Mouse (Mus musculus) MEL (cell line): ENCODE data around the gene Hlcs. TPM values are rescaled to one million over a fixed set of nuclear protein-coding genes. Genes with fewer than 3 reads are reported as not detected.

Source experiments
- DNase-seq: peaks from one replicate; pipeline ENCODE4 v3.0.0; 2011; ENCODE audit warnings: low read depth, low spot score
- H3K27ac ChIP-seq: 2 replicates; pipeline ENCODE4 v1.5.1; 2012; ENCODE audit warnings: low read depth, mild to moderate bottlenecking, control low read depth, low read length, moderate library complexity; ENCODE audit not compliant: control insufficient read depth
- H3K27me3 ChIP-seq, 2 experiments: fragments of 150-350 bp in 1 of 2; sonication (generic) in 1 of 2; 2 replicates each; pipeline ENCODE4 v1.6.1; 2012; ENCODE audit warnings: low read length in 2 of 2, mild to moderate bottlenecking in 2 of 2, improper control_type of control experiment in 1 of 2, moderate library complexity in 1 of 2; ENCODE audit not compliant: insufficient read depth in 2 of 2, control insufficient read depth in 1 of 2
- H3K36me3 ChIP-seq, 2 experiments: 2 replicates each; pipeline ENCODE4 v1.6.1; 2012 to 2014; ENCODE audit warnings: low read length in 2 of 2, improper control_type of control experiment in 1 of 2, inconsistent platforms in 1 of 2, mild to moderate bottlenecking in 1 of 2; ENCODE audit not compliant: insufficient read depth in 2 of 2, control insufficient read depth in 1 of 2
- H3K4me1 ChIP-seq, 2 experiments: fragments of 150-350 bp in 1 of 2; sonication (generic) in 1 of 2; 2 replicates each; pipeline ENCODE4 v1.6.1; 2012; ENCODE audit warnings: low read length in 2 of 2, improper control_type of control experiment in 1 of 2, mild to moderate bottlenecking in 1 of 2; ENCODE audit not compliant: insufficient read depth in 2 of 2, control insufficient read depth in 1 of 2
- H3K4me3 ChIP-seq, 2 experiments: fragments of 150-350 bp in 1 of 2; sonication (generic) in 1 of 2; 2 replicates each; pipeline ENCODE4 v1.5.1; 2012; ENCODE audit warnings: low read depth in 2 of 2, low read length in 2 of 2, mild to moderate bottlenecking in 2 of 2, moderate library complexity in 2 of 2, control low read depth in 1 of 2, improper control_type of control experiment in 1 of 2; ENCODE audit not compliant: control insufficient read depth in 1 of 2, insufficient read depth in 1 of 2
- H3K79me2 ChIP-seq: 2 replicates; pipeline ENCODE4 v1.6.1; 2012; ENCODE audit warnings: mild to moderate bottlenecking, low read length, moderate library complexity; ENCODE audit not compliant: control insufficient read depth, poor library complexity, insufficient read depth
- H3K9ac ChIP-seq: 2 replicates; pipeline ENCODE4 v1.6.1; 2012; ENCODE audit warnings: low read depth, mild to moderate bottlenecking, control low read depth, low read length, moderate library complexity; ENCODE audit not compliant: control insufficient read depth, poor library complexity, severe bottlenecking
- H3K9me3 ChIP-seq: fragments of 150-350 bp; sonication (generic); replicated peaks from 2 replicates; pipeline ENCODE4 v1.6.1; 2012; ENCODE audit warnings: mild to moderate bottlenecking, low read length, improper control_type of control experiment, moderate library complexity; ENCODE audit not compliant: insufficient read depth
- BHLHE40 ChIP-seq: IDR thresholded peaks from 2 replicates; pipeline ENCODE4 v1.6.1; 2012; ENCODE audit warnings: low read depth, mild to moderate bottlenecking, inconsistent platforms, low read length, improper control_type of control experiment, borderline replicate concordance
- CHD1 ChIP-seq: IDR thresholded peaks from 2 replicates; pipeline ENCODE4 v1.6.1; 2012; ENCODE audit warnings: low read depth, mild to moderate bottlenecking, inconsistent platforms, low read length, improper control_type of control experiment
- CHD2 ChIP-seq: IDR thresholded peaks from 2 replicates; pipeline ENCODE4 v1.6.1; 2011; ENCODE audit warnings: low read length, improper control_type of control experiment
- CTCF ChIP-seq, 3 experiments: IDR thresholded peaks in 2 of 3; conservative IDR thresholded peaks in 1 of 3; 2 replicates each; pipeline ENCODE4 v1.5.1; 2011 to 2012; ENCODE audit warnings: low read length in 3 of 3, low read depth in 2 of 3, mild to moderate bottlenecking in 2 of 3, improper control_type of control experiment in 1 of 3, inconsistent platforms in 1 of 3, mixed read lengths in 1 of 3, moderate library complexity in 1 of 3; ENCODE audit not compliant: control insufficient read depth in 1 of 3, insufficient read depth in 1 of 3, poor library complexity in 1 of 3, severe bottlenecking in 1 of 3
- ELF1 ChIP-seq: IDR thresholded peaks from 2 replicates; pipeline ENCODE4 v1.6.1; 2014; ENCODE audit warnings: low read depth, mild to moderate bottlenecking, inconsistent platforms, low read length, improper control_type of control experiment, moderate library complexity
- EP300 ChIP-seq, 2 experiments: IDR thresholded peaks; 2 replicates each; pipeline ENCODE4 v1.6.1; 2011; ENCODE audit warnings: improper control_type of control experiment in 2 of 2, low read length in 2 of 2, low read depth in 1 of 2, mild to moderate bottlenecking in 1 of 2
- GATA1 ChIP-seq: IDR thresholded peaks from 2 replicates; pipeline ENCODE4 v1.6.1; 2011; ENCODE audit warnings: low read depth, low read length, improper control_type of control experiment
- HCFC1 ChIP-seq: IDR thresholded peaks from 2 replicates; pipeline ENCODE4 v1.6.1; 2012; ENCODE audit warnings: low read depth, mild to moderate bottlenecking, inconsistent platforms, low read length, improper control_type of control experiment, moderate library complexity
- JUND ChIP-seq: IDR thresholded peaks from 2 replicates; pipeline ENCODE4 v1.6.1; 2011; ENCODE audit warnings: low read depth, mild to moderate bottlenecking, improper control_type of control experiment, low read length
- MAZ ChIP-seq: IDR thresholded peaks from 2 replicates; pipeline ENCODE4 v1.6.1; 2012; ENCODE audit warnings: low read depth, mild to moderate bottlenecking, inconsistent platforms, low read length, improper control_type of control experiment
- MYB ChIP-seq: IDR thresholded peaks from 2 replicates; pipeline ENCODE4 v1.6.1; 2011; ENCODE audit warnings: mild to moderate bottlenecking, low read depth, low read length, improper control_type of control experiment
- NELFE ChIP-seq: IDR thresholded peaks from 2 replicates; pipeline ENCODE4 v1.6.1; 2011; ENCODE audit warnings: low read depth, low read length, improper control_type of control experiment
- POLR2A ChIP-seq, 2 experiments: IDR thresholded peaks; 2 replicates each; pipeline ENCODE4 v1.6.1; 2011 to 2012; ENCODE audit warnings: low read length in 2 of 2, mild to moderate bottlenecking in 2 of 2, control low read depth in 1 of 2, improper control_type of control experiment in 1 of 2, low read depth in 1 of 2, moderate library complexity in 1 of 2; ENCODE audit not compliant: control insufficient read depth in 1 of 2, insufficient read depth in 1 of 2, poor library complexity in 1 of 2
- POLR2AphosphoS5 ChIP-seq: IDR thresholded peaks from 2 replicates; pipeline ENCODE4 v1.6.1; 2012; ENCODE audit warnings: low read depth, borderline replicate concordance, mild to moderate bottlenecking, inconsistent platforms, low read length, moderate library complexity, mixed read lengths
- SIN3A ChIP-seq: IDR thresholded peaks from 2 replicates; pipeline ENCODE4 v1.6.1; 2012; ENCODE audit warnings: low read length, improper control_type of control experiment, inconsistent platforms
- SMC3 ChIP-seq: IDR thresholded peaks from 2 replicates; pipeline ENCODE4 v1.6.1; 2011; ENCODE audit warnings: low read depth, low read length, improper control_type of control experiment
- TBP ChIP-seq: IDR thresholded peaks from 2 replicates; pipeline ENCODE4 v1.8.0; 2011; ENCODE audit warnings: low read depth, low read length, improper control_type of control experiment
- TCF12 ChIP-seq: IDR thresholded peaks from 2 replicates; pipeline ENCODE4 v1.6.1; 2014; ENCODE audit warnings: low read depth, mild to moderate bottlenecking, inconsistent platforms, low read length, improper control_type of control experiment, moderate library complexity
- USF1 ChIP-seq: IDR thresholded peaks from 2 replicates; pipeline ENCODE4 v1.6.1; 2014; ENCODE audit warnings: low read depth, mild to moderate bottlenecking, inconsistent platforms, low read length, improper control_type of control experiment, moderate library complexity
- ZC3H11A ChIP-seq: IDR thresholded peaks from 2 replicates; pipeline ENCODE4 v1.6.1; 2012; ENCODE audit warnings: low read depth, mild to moderate bottlenecking, inconsistent platforms, low read length, improper control_type of control experiment
- ZMIZ1 ChIP-seq: IDR thresholded peaks from 2 replicates; pipeline ENCODE4 v1.6.1; 2012; ENCODE audit warnings: low read depth, mild to moderate bottlenecking, inconsistent platforms, low read length, improper control_type of control experiment, moderate library complexity
- ZNF384 ChIP-seq: IDR thresholded peaks from 2 replicates; pipeline ENCODE4 v1.6.1; 2012; ENCODE audit warnings: low read depth, mild to moderate bottlenecking, inconsistent platforms, low read length, improper control_type of control experiment
- polyA plus RNA-seq, 2 experiments: library from polyadenylated mRNA; stranded (reverse) in 1 of 2; unstranded in 1 of 2; fragments of >175 nt in 1 of 2; fragments of >200 nt in 1 of 2; gene quantifications; 2 replicates each; pipeline versions ENCODE4 v1.2.1 to v1.2.4; 2012; ENCODE audit warnings: low replicate concordance in 2 of 2, low read depth in 1 of 2; ENCODE audit not compliant: insufficient read length in 2 of 2, insufficient read depth in 1 of 2, missing spikeins in 1 of 2
- total RNA-seq: library from RNA; depleted of rRNA; stranded (reverse); fragments of 300-350 nt; gene quantifications from 2 replicates; pipeline ENCODE4 v1.2.3, GENCODE M21; 2012

The Hlcs gene
- total and polyA plus RNA-seq, 3 experiments = 3.3 to 6.4 TPM; not detected in 1

DNA sequence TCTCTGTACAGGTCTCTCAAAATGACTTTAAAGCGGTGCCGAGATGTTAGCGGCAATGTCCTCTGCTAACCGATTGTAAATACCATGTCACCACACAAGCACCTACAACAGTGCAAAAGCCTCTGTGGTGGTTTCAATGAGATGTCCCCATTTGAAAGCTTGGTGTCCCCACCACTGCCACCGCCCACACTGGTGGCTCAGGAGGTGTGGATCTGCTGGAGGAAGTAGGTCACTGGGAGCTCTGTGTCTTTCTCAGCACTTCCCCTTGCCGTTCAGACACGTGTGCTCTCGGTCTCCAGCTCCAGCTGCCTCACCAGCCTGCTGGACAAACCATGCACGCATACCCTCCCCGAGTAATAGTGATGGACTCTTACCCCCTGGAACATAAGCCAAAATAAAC is 72.2 kb downstream of the Hlcs start (continued):
- TF ChIP-seq HCFC1 (peak; percentile 55; the same call in 1 of the 2 replicates), JUND (no peak)

DNA sequence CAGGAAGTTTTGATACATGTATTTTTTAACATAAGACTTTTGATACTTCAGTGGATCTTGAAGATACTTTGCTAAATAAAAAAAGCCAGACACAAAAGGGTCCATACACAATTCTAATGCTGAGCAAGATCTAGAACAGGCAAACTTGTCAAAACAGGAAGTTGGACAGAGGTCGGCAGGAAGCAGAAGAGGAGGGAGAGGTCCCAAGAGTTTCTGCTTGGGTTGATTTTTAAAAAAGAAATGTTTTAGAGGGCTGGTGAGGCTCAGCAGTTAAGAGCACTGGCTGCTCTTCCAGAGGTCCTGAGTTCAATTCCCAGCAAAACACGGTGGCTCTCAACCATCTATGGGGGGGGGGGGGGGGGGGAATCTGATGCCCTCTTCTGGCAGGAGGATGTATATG is 73.2 kb downstream of the Hlcs start:
- Histone ChIP-seq H3K4me3 (peak overlapping the region; percentile 30 to 36; a peak in 3 of 4 replicates), H3K27ac (peak overlapping the region; percentile 76), H3K36me3 (peaks cover 0 to 25% of the 10 kb centered on the region in 2 experiments; a peak in 2 of 4 replicates), H3K4me1 (peaks cover 14 to 37% of the 10 kb centered on the region in 2 experiments), H3K9ac (peak overlapping the region; percentile 47; the same call in 1 of the 2 replicates), H3K79me2 (no peaks in the 10 kb centered on the region), H3K27me3 (no peaks in the 10 kb centered on the region), H3K9me3 (no peaks in the 10 kb centered on the region)
- peak; percentile 72 for DNase-seq
- TF ChIP-seq USF1 (no peak), ELF1 (0 out of 2 replicates have a peak, but pooled peaks have one; percentile 25), HCFC1 (0 out of 2 replicates have a peak, but pooled peaks have one; percentile 25), CTCF (IDR thresholded peaks at IDR 0.05 in 2 of 3, conservative IDR thresholded peaks at IDR 0.05 in 1 of 3; ENCODE audit: control insufficient read depth in 1 of 3, insufficient read depth in 1 of 3, low read depth in 2 of 3, low read length in 3 of 3, poor library complexity in 1 of 3, severe bottlenecking in 1 of 3) (peak in 2 of 3 experiments; percentile 20 to 49; a peak in 2 of 6 replicates), ZNF384 (0 out of 2 replicates have a peak, but pooled peaks have one; percentile 29), SMC3 (no peak)

DNA sequence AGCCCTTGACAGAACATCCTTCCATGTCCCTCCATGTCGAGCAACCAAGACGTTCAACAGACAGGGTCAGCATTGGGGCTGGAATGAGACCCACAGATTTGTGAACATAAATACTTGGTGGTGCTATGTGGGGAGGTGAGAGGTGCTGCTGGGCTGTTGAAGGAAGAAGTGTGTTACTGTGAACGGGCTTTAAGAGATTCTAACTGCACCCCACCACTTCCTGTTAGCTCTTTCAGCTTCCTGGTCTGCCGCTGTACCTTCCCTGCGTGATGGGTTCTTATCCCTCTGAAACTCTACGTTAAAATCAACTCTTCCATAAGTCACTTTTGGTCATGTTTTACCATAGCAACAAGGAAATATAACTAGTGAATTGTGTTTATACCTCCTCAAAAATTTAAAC is 73.8 kb downstream of the Hlcs start:
- no peak overlapping the region for H3K27ac ChIP-seq
- H3K36me3 ChIP-seq = peaks cover 0 to 25% of the 10 kb centered on the region in 2 experiments; a peak in 2 of 4 replicates
- no peak overlapping the region for H3K4me3 ChIP-seq
- H3K9ac ChIP-seq = no peak overlapping the region
- H3K27me3 ChIP-seq = no peaks in the 10 kb centered on the region
- peak; percentile 32 for DNase-seq
- TF ChIP-seq ZC3H11A (no peak), SIN3A (no peak), USF1 (no peak), EP300 (IDR thresholded peaks at IDR 0.05; ENCODE audit: low read depth in 1 of 2, low read length in 2 of 2) (no peak), CHD1 (no peak), BHLHE40 (no peak), TCF12 (no peak), POLR2A (IDR thresholded peaks at IDR 0.05; ENCODE audit: control insufficient read depth in 1 of 2, insufficient read depth in 1 of 2, low read depth in 1 of 2, low read length in 2 of 2, poor library complexity in 1 of 2) (no peak), MYB (no peak), MAZ (no peak), JUND (no peak), POLR2AphosphoS5 (no peak), TBP (no peak), GATA1 (no peak), NELFE (no peak), CHD2 (no peak), ZMIZ1 (no peak)
- TF ChIP-seq, all 39 proteins: peak for 0
- H3K9me3 ChIP-seq = no peaks in the 10 kb centered on the region
- H3K4me1 ChIP-seq = peaks cover 14 to 38% of the 10 kb centered on the region in 2 experiments
- no peaks in the 10 kb centered on the region for H3K79me2 ChIP-seq
